Mouse (Mus musculus): Measurements from ENCODE around the gene Strn.

Strn gene

GRCm38 (mm10) chr17:78737096-78737495, at the start of gene Strn:
Strn (minus strand) TSS chr17:78737196.
- in situ Hi-C loops (cut with MboI, MseI): no loop called here

- in situ Hi-C loops (cut with MboI, MseI): no loop called here
Observed at GRCm38 (mm10) chr17:78778765-78779164, 41.8 kb upstream of the Strn start.

- in situ Hi-C loops (cut with MboI, MseI): no loop called here
Observed at GRCm38 (mm10) chr17:78772317-78772716, 35.3 kb upstream of the Strn start.

GRCm38 (mm10) chr17:78770932-78771331, 33.9 kb upstream of the Strn start:
- in situ Hi-C loops (cut with MboI, MseI): no loop called here

DNA sequence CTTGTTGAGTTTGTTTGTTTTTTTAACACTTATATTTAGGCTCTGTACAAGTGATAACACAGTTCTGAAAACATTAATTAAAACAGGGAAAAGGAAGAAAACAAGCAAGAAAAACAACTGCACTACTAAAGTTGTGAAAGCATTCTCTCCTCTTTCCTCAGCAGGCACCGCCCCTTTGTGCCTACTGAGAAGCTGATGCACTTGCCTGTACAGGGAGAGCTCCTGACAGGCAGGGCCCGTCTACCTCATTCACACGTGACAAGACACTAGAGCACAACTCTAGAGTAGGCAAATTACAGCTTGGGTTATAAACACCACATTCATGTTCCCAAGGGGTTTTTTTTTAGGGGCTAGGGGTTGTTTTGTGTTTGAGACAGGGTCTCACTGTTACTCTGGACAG, 32.3 kb upstream of the Strn start:
- in situ Hi-C loops (cut with MboI, MseI): no loop called here

DNA sequence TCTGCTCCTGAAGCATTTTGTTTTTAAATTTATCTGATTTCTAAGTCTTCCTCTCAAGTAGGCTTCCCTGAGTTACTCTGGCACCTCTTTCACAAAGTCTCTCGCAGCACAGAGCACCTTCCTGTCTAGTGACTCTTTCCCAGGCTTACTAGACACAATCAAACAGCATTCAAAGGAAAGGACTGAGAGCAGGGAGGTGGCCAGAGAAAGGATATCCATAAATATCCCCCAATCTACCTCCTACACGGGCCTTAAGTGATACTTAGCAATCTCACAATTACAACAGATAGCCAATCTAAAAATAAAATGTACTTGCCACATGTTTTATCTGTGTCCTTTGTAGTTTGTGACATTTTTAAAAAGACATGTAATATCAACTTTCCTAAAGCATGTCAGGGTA, 31.9 kb upstream of the Strn start:
- in situ Hi-C loops (cut with MboI, MseI): no loop called here

GRCm38 (mm10) chr17:78767546-78767945, 30.6 kb upstream of the Strn start:
- in situ Hi-C loops (cut with MboI, MseI): no loop called here

DNA sequence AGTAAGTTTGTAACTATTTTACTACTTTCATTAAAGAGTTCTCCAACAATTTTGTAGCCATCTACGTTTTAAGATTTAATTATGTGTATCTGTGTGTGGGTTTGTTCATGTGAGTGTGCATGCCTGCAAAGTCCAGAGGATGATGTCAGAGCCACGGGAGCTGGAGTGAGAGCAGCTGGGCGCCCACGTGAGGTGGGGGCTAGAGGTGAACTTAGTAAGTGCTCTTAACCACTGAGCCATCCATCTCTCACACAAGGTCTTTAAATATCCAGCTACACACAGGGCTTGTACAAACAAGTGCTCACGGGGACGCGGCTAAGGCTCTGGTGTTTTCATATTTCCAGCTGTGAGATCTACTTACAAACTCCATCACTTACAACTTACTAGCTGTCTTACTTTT, 29.1 kb upstream of the Strn start:
- in situ Hi-C loops (cut with MboI, MseI): no loop called here

GRCm38 (mm10) chr17:78763272-78763671, 26.3 kb upstream of the Strn start:
- in situ Hi-C loops (cut with MboI, MseI): no loop called here

DNA sequence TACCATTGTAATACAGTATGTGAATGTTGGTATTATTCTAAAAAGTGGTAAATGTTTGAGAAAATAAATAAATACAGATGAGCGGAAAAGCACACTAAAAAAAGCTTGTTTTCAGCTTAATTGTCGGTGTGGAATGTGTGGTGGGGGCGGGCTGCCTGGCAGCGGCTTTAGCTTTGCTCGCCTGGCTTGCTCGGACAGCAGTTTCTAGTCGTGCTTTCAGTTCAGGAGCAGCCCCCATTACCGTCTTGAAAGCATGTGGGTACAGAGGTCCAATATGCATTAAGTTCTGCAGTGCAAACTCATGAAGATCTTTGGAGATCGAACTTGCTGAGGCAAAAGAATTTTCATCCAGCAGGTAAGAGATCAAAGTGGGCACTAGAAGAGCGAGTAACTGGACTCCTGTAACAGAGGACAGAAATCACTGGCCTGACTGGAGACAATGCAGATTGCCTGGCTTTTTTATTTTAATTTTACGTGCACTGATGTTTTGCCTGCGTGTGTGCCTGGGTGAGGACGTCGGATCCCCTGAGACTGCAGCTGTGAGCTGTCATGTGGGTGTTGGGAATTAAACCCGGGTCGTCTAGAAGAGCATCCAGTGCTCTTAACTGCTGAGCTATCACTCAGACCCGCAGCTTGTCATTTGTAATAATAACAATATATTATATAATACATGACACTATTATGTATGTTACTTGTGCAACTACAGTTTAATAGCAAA, 16.1 kb upstream of the Strn start:
- in situ Hi-C loops (cut with MboI, MseI): no loop called here

- in situ Hi-C loops (cut with MboI, MseI): no loop called here
Observed at GRCm38 (mm10) chr17:78752064-78752463, 15.1 kb upstream of the Strn start.

GRCm38 (mm10) chr17:78748440-78748839, 11.4 kb upstream of the Strn start:
- in situ Hi-C loops (cut with MboI, MseI): no loop called here

DNA sequence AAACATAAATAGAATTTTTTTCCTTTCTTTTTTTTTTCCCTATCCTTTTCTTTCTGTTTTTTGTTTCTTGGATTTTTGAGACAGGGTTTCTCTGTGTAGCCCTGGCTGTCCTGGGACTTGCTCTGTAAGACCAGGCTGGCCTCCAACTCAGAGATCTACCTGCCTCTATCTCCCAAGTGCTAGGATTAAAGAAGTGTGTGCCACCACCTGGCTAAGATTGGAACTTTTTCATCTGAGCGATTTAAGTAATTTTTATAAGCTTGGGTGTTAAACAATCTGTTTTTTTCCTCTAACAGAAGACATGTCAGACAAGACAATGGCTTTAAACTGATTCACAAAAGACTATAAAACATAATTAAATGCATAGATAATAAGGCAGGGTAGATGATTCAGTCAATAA, 1.4 kb upstream of the Strn start:
- in situ Hi-C loops (cut with MboI, MseI): no loop called here

DNA sequence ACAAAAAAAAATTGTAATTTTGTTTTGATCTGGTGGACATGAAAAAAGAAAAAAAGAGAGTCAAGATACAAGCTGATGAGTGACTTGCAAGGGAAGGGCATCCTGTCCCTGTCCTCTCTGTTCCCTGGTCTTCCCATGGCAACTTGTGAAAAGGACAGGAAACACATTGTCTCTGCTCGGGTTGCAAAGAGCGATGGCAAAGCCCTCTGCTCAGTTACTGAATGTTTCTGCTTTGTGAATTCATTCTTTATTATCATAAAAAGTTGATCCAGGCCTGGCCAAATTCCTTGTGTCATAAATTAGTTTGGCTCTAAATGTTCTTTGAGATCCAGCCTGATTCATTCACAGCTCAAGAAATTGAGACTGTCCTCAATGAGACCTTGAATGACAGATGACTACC, 775 bp upstream of the Strn start:
- in situ Hi-C loops (cut with MboI, MseI): no loop called here

DNA sequence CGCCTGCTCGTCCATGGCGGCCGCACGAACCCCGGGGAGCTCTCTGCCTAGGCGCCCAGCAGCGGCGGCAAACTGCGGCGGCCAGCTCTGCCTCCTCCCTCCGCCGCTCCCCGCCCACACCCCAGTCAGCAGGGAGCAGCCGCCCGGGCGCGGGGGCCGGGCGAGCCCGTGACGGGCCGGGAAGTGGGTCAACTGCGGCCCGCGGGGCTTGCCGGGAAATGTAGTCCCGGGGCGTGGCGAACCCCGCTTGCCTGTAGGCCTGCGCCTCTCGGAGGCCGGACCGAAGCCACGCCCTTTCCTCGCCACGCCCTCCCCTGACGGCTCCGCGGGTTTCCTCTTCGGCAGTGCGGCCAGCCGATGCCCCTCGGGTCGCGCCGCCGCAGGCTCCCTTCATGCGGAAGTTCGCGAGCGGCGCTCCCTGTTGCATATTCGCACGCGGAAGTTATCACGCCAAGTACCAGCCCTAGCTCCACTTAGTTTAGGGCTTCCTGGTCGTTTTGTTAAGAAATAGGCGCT, 465 bp downstream of the Strn start:
- in situ Hi-C loops (cut with MboI, MseI): no loop called here

DNA sequence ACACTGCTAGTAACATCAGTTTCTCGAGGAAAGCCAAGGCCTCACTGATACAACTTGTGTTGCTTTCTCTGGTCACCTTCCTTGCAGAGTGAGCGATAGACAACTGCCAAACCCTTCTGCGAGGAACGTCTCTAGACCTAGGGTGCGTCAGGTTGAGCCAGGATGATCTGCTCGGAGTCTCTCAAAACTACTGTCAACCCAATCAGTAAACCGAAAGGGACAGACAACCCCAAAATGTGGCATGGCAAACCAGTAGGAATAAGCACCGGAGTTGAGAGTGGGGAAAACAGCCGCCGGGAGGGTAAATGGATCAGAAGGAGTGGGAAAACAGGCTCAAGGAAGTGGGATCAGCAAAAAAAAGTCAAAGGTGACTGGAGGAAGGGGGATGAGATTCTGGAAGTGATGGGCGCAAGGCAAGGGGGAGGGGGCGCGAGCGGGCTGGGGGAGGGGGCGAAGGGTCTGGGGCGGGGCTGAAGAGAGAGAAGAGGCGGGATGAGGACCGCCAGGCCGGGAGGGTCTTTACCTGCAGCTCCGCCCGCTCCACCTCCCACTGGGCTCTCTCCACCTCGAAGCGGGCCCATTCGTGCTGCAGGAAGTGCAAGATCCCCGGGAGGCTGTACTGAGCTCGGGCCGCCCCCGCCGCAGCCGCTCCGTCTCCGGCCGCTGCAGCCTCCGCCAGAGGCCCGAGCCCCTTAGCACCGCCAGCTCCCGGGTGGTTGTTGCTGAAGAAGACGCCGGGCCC, 1.1 kb downstream of the Strn start:
- in situ Hi-C loops (cut with MboI, MseI): no loop called here

GRCm38 (mm10) chr17:78734806-78735205, 2.2 kb downstream of the Strn start:
- in situ Hi-C loops (cut with MboI, MseI): no loop called here

- in situ Hi-C loops (cut with MboI, MseI): no loop called here
Observed at GRCm38 (mm10) chr17:78732056-78732455, 4.9 kb downstream of the Strn start.

GRCm38 (mm10) chr17:78726746-78727449, 10.1 kb downstream of the Strn start:
- in situ Hi-C loops (cut with MboI, MseI): no loop called here

- in situ Hi-C loops (cut with MboI, MseI): no loop called here
Observed at GRCm38 (mm10) chr17:78724461-78725055, 12.4 kb downstream of the Strn start.

GRCm38 (mm10) chr17:78721690-78722089, 15.3 kb downstream of the Strn start:
- in situ Hi-C loops (cut with MboI, MseI): no loop called here

GRCm38 (mm10) chr17:78719086-78719485, 17.9 kb downstream of the Strn start:
- in situ Hi-C loops (cut with MboI, MseI): no loop called here

All from T-helper 2 cell (primary cell).